Mouse (Mus musculus): ENCODE measurements around the gene Ssh2. TPM values are rescaled to one million over a fixed set of nuclear protein-coding genes. Genes with fewer than 3 reads are reported as not detected.
"Not testable (repeated sequence)": the region's sequence is repeated elsewhere in the genome, so short reads cannot be mapped to it uniquely, and the experiment has no call there.

The Ssh2 gene
- polyA plus RNA-seq, 1 experiment: 13.5 TPM

GRCm38 (mm10) chr11:77381174-77381573 is 165.1 kb downstream of the Ssh2 start:
- Histone ChIP-seq H3K27ac (ENCODE audit: insufficient read depth, low read length) (no peak overlapping the region), H3K4me3 (ENCODE audit: insufficient read depth, low read length) (no peak overlapping the region), H3K4me1 (ENCODE audit: control insufficient read depth, insufficient read depth, low read length) (no peaks in the 10 kb centered on the region)
- TF ChIP-seq POLR2A (IDR thresholded peaks at IDR 0.05; ENCODE audit: low read depth, low read length) (no peak), CTCF (IDR thresholded peaks at IDR 0.05; ENCODE audit: borderline replicate concordance, insufficient read depth, low read length) (no peak)

GRCm38 (mm10) chr11:77384151-77384550 is 168.1 kb downstream of the Ssh2 start:
- Histone ChIP-seq H3K4me3 (ENCODE audit: insufficient read depth, low read length) (no peak overlapping the region), H3K4me1 (ENCODE audit: control insufficient read depth, insufficient read depth, low read length) (peaks cover 2% of the 10 kb centered on the region; the same call in 1 of the 2 replicates), H3K27ac (ENCODE audit: insufficient read depth, low read length) (no peak overlapping the region)
- TF ChIP-seq POLR2A (IDR thresholded peaks at IDR 0.05; ENCODE audit: low read depth, low read length) (no peak), CTCF (IDR thresholded peaks at IDR 0.05; ENCODE audit: borderline replicate concordance, insufficient read depth, low read length) (no peak)

GRCm38 (mm10) chr11:77385706-77386690 is 169.9 kb downstream of the Ssh2 start:
- Histone ChIP-seq H3K4me1 (ENCODE audit: control insufficient read depth, insufficient read depth, low read length) (peaks cover 2% of the 10 kb centered on the region; the same call in 1 of the 2 replicates), H3K27ac (ENCODE audit: insufficient read depth, low read length) (no peak overlapping the region), H3K4me3 (ENCODE audit: insufficient read depth, low read length) (no peak overlapping the region)
- TF ChIP-seq POLR2A (IDR thresholded peaks at IDR 0.05; ENCODE audit: low read depth, low read length): no peak
- TF ChIP-seq CTCF (IDR thresholded peaks at IDR 0.05; ENCODE audit: borderline replicate concordance, insufficient read depth, low read length): no peak

- H3K4me3 ChIP-seq (ENCODE audit: insufficient read depth, low read length); H3K4me1 ChIP-seq (ENCODE audit: control insufficient read depth, insufficient read depth, low read length); H3K27ac ChIP-seq (ENCODE audit: insufficient read depth, low read length): not testable (repeated sequence)
Observed at GRCm38 (mm10) chr11:77388197-77388596, 172.1 kb downstream of the Ssh2 start.

GRCm38 (mm10) chr11:77395539-77395938 is 179.5 kb downstream of the Ssh2 start:
- no peak overlapping the region for H3K27ac ChIP-seq (ENCODE audit: insufficient read depth, low read length)
- TF ChIP-seq CTCF (IDR thresholded peaks at IDR 0.05; ENCODE audit: borderline replicate concordance, insufficient read depth, low read length) (no peak), POLR2A (IDR thresholded peaks at IDR 0.05; ENCODE audit: low read depth, low read length) (no peak)
- H3K4me3 ChIP-seq (ENCODE audit: insufficient read depth, low read length): no peak overlapping the region
- H3K4me1 ChIP-seq (ENCODE audit: control insufficient read depth, insufficient read depth, low read length): no peaks in the 10 kb centered on the region

- Histone ChIP-seq H3K4me1 (ENCODE audit: control insufficient read depth, insufficient read depth, low read length) (no peaks in the 10 kb centered on the region), H3K27ac (ENCODE audit: insufficient read depth, low read length) (no peak overlapping the region), H3K4me3 (ENCODE audit: insufficient read depth, low read length) (no peak overlapping the region)
- no peak for TF ChIP-seq CTCF (IDR thresholded peaks at IDR 0.05; ENCODE audit: borderline replicate concordance, insufficient read depth, low read length)
Observed at GRCm38 (mm10) chr11:77402508-77402907, 186.4 kb downstream of the Ssh2 start.

- no peak overlapping the region for H3K4me3 ChIP-seq (ENCODE audit: insufficient read depth, low read length)
- TF ChIP-seq CTCF (IDR thresholded peaks at IDR 0.05; ENCODE audit: borderline replicate concordance, insufficient read depth, low read length) (no peak), POLR2A (IDR thresholded peaks at IDR 0.05; ENCODE audit: low read depth, low read length) (no peak)
- H3K4me1 ChIP-seq (ENCODE audit: control insufficient read depth, insufficient read depth, low read length): no peaks in the 10 kb centered on the region
- H3K27ac ChIP-seq (ENCODE audit: insufficient read depth, low read length): no peak overlapping the region
Observed at GRCm38 (mm10) chr11:77406329-77406728, 190.2 kb downstream of the Ssh2 start.

GRCm38 (mm10) chr11:77409879-77410278 is 193.8 kb downstream of the Ssh2 start:
- no peak overlapping the region for H3K27ac ChIP-seq (ENCODE audit: insufficient read depth, low read length)
- H3K4me1 ChIP-seq (ENCODE audit: control insufficient read depth, insufficient read depth, low read length): no peaks in the 10 kb centered on the region
- TF ChIP-seq CTCF (IDR thresholded peaks at IDR 0.05; ENCODE audit: borderline replicate concordance, insufficient read depth, low read length) (no peak), POLR2A (IDR thresholded peaks at IDR 0.05; ENCODE audit: low read depth, low read length) (no peak)
- H3K4me3 ChIP-seq (ENCODE audit: insufficient read depth, low read length): no peak overlapping the region

- Histone ChIP-seq H3K4me1 (ENCODE audit: control insufficient read depth, insufficient read depth, low read length) (no peaks in the 10 kb centered on the region), H3K4me3 (ENCODE audit: insufficient read depth, low read length) (no peak overlapping the region), H3K27ac (ENCODE audit: insufficient read depth, low read length) (no peak overlapping the region)
- TF ChIP-seq CTCF (IDR thresholded peaks at IDR 0.05; ENCODE audit: borderline replicate concordance, insufficient read depth, low read length) (no peak), POLR2A (IDR thresholded peaks at IDR 0.05; ENCODE audit: low read depth, low read length) (no peak)
Observed at GRCm38 (mm10) chr11:77411284-77411683, 195.2 kb downstream of the Ssh2 start.

GRCm38 (mm10) chr11:77414141-77414839 is 198.2 kb downstream of the Ssh2 start:
- Histone ChIP-seq H3K4me1 (ENCODE audit: control insufficient read depth, insufficient read depth, low read length) (no peaks in the 10 kb centered on the region), H3K27ac (ENCODE audit: insufficient read depth, low read length) (no peak overlapping the region), H3K4me3 (ENCODE audit: insufficient read depth, low read length) (no peak overlapping the region)
- TF ChIP-seq CTCF (IDR thresholded peaks at IDR 0.05; ENCODE audit: borderline replicate concordance, insufficient read depth, low read length) (no peak), POLR2A (IDR thresholded peaks at IDR 0.05; ENCODE audit: low read depth, low read length) (no peak)
